Mouse (Mus musculus) intestine, embryonic 16.5 days (tissue): ENCODE measurements around the gene Grin2c. TPM values are rescaled to one million over a fixed set of nuclear protein-coding genes. Genes with fewer than 3 reads are reported as not detected.

Experiments used
- ATAC-seq: fragments of 200-750 bp; cut with Nextera tagmentation; 2 replicates; pipeline ENCODE4 v1.8.0; 2017; ENCODE audit warnings: moderate TSS enrichment, moderate library complexity
- H3K27ac ChIP-seq: fragments of 300-500 bp; sonication (generic); 2 replicates; pipeline ENCODE4 v1.5.1; 2014; ENCODE audit warnings: mild to moderate bottlenecking, low read length
- H3K27me3 ChIP-seq: fragments of 300-500 bp; sonication (generic); replicated peaks from 2 replicates; pipeline ENCODE4 v1.6.1; 2014; ENCODE audit warnings: low read length, control low read depth, mixed read lengths; ENCODE audit not compliant: control insufficient read depth, insufficient read depth
- H3K36me3 ChIP-seq: fragments of 300-500 bp; sonication (generic); 2 replicates; pipeline ENCODE4 v1.6.1; 2014; ENCODE audit warnings: low read length, control low read depth; ENCODE audit not compliant: control insufficient read depth, insufficient read depth
- H3K4me1 ChIP-seq: fragments of 300-500 bp; sonication (generic); 2 replicates; pipeline ENCODE4 v1.6.1; 2014; ENCODE audit warnings: low read length, control low read depth, mixed read lengths; ENCODE audit not compliant: control insufficient read depth, insufficient read depth
- H3K4me2 ChIP-seq: fragments of 300-500 bp; sonication (generic); 2 replicates; pipeline ENCODE4 v1.6.1; 2014; ENCODE audit warnings: low read depth, low read length, control low read depth
- H3K4me3 ChIP-seq: fragments of 300-500 bp; sonication (generic); 2 replicates; pipeline ENCODE4 v1.5.1; 2014; ENCODE audit warnings: mild to moderate bottlenecking, low read length
- H3K9ac ChIP-seq: fragments of 300-500 bp; sonication (generic); 2 replicates; pipeline ENCODE4 v1.6.1; 2014; ENCODE audit warnings: low read depth, low read length
- H3K9me3 ChIP-seq: fragments of 300-500 bp; sonication (generic); 2 replicates; pipeline ENCODE4 v1.6.1; 2016; ENCODE audit warnings: low read length, control low read depth; ENCODE audit not compliant: control insufficient read depth
- WGBS: fragments of 180-500 bp; shearing (Covaris S2); extraction: QIAGEN DNeasy Blood & Tissue Kit; methylation state at CpG from one replicate; pipeline ENCODE4 v1.1.7; 2014; 5-methylcytosine and 5-hydroxymethylcytosine counted together
- polyA plus RNA-seq: library from polyadenylated mRNA; unstranded; fragments of >200 nt; fragmentation: Nextera tagmentation; extraction: Ambion mirVana; gene quantifications from 2 replicates; pipeline ENCODE4 v1.2.1, GENCODE M21; 2015

Grin2c gene
- polyA plus RNA-seq, 1 experiment from 2014 or later: 0.06 TPM

- no peak overlapping the region for H3K27ac ChIP-seq
- ATAC-seq: no peak
- no peaks in the 10 kb centered on the region for H3K9me3 ChIP-seq
- no peaks in the 10 kb centered on the region for H3K36me3 ChIP-seq
- no peaks in the 10 kb centered on the region; the same call in 1 of the 2 replicates for H3K27me3 ChIP-seq
- no peak overlapping the region for H3K9ac ChIP-seq
- no peak overlapping the region for H3K4me3 ChIP-seq
- peaks cover 25% of the 10 kb centered on the region for H3K4me1 ChIP-seq
- 39% methylated on average over 12 of the region's 12 CpGs for WGBS
- H3K4me2 ChIP-seq: no peak overlapping the region
These were observed 45.0 kb downstream of the Grin2c start for GRCm38 (mm10) chr11:115222077-115222476.

- H3K4me1 ChIP-seq: peaks cover 25% of the 10 kb centered on the region
- no peaks in the 10 kb centered on the region for H3K9me3 ChIP-seq
- 83% methylated on average over 10 of the region's 10 CpGs for WGBS
- H3K4me3 ChIP-seq: no peak overlapping the region
- ATAC-seq: no peak
- no peak overlapping the region for H3K4me2 ChIP-seq
- no peaks in the 10 kb centered on the region; the same call in 1 of the 2 replicates for H3K27me3 ChIP-seq
- H3K27ac ChIP-seq: no peak overlapping the region
- H3K36me3 ChIP-seq: no peaks in the 10 kb centered on the region
- H3K9ac ChIP-seq: no peak overlapping the region
These were observed 47.4 kb downstream of the Grin2c start for GRCm38 (mm10) chr11:115219685-115220084.

- H3K9ac ChIP-seq: no peak overlapping the region
- peak; percentile 78 for ATAC-seq
- no peaks in the 10 kb centered on the region for H3K9me3 ChIP-seq
- H3K4me2 ChIP-seq: no peak overlapping the region
- H3K27me3 ChIP-seq: no peaks in the 10 kb centered on the region; the same call in 1 of the 2 replicates
- WGBS: 48% methylated on average over 9 of the region's 9 CpGs
- no peaks in the 10 kb centered on the region for H3K36me3 ChIP-seq
- no peak overlapping the region for H3K27ac ChIP-seq
- H3K4me1 ChIP-seq: peaks cover 25% of the 10 kb centered on the region
- no peak overlapping the region for H3K4me3 ChIP-seq
These were observed 47.8 kb downstream of the Grin2c start for GRCm38 (mm10) chr11:115219263-115219662.

- WGBS: 58% methylated on average over 18 of the region's 18 CpGs
- Histone ChIP-seq H3K9me3 (no peaks in the 10 kb centered on the region), H3K4me1 (peaks cover 23% of the 10 kb centered on the region), H3K4me3 (no peak overlapping the region), H3K4me2 (no peak overlapping the region), H3K27ac (no peak overlapping the region), H3K27me3 (no peaks in the 10 kb centered on the region; the same call in 1 of the 2 replicates), H3K9ac (no peak overlapping the region), H3K36me3 (no peaks in the 10 kb centered on the region)
- no peak for ATAC-seq
These were observed 49.3 kb downstream of the Grin2c start for GRCm38 (mm10) chr11:115217439-115218410.

DNA sequence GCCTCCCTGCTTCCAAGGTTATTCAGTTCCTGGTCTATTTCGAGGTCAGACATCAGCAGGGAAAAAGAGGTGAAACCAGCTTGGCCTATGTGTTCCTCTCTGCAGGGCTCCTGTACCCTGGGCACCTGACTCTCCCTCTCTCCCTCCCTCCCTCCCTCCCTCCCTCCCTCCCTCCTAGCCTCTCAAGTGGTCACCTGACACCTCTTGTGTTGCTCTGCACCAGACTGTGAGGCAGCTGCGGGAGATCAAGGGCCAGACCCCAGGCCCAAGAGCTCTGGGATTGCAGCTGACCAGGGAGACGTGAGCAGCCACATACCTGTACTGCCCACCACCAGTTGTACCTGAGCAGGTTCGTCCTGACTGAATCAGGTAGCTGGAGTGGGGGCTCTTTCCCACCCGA, 51.9 kb downstream of the Grin2c start:
- H3K9ac ChIP-seq: no peak overlapping the region
- no peaks in the 10 kb centered on the region for H3K27me3 ChIP-seq
- H3K27ac ChIP-seq: no peak overlapping the region
- no peaks in the 10 kb centered on the region for H3K9me3 ChIP-seq
- peaks cover 13% of the 10 kb centered on the region for H3K4me1 ChIP-seq
- no peak for ATAC-seq
- no peaks in the 10 kb centered on the region for H3K36me3 ChIP-seq
- no peak overlapping the region for H3K4me2 ChIP-seq
- WGBS: 41% methylated on average over 5 of the region's 5 CpGs
- no peak overlapping the region for H3K4me3 ChIP-seq

GRCm38 (mm10) chr11:115212116-115212515, 54.9 kb downstream of the Grin2c start:
- Histone ChIP-seq H3K4me1 (no peaks in the 10 kb centered on the region), H3K4me2 (no peak overlapping the region), H3K4me3 (no peak overlapping the region), H3K36me3 (no peaks in the 10 kb centered on the region), H3K27me3 (no peaks in the 10 kb centered on the region), H3K27ac (no peak overlapping the region), H3K9me3 (no peaks in the 10 kb centered on the region), H3K9ac (no peak overlapping the region)
- 44% methylated on average over 13 of the region's 13 CpGs for WGBS
- no peak for ATAC-seq

DNA sequence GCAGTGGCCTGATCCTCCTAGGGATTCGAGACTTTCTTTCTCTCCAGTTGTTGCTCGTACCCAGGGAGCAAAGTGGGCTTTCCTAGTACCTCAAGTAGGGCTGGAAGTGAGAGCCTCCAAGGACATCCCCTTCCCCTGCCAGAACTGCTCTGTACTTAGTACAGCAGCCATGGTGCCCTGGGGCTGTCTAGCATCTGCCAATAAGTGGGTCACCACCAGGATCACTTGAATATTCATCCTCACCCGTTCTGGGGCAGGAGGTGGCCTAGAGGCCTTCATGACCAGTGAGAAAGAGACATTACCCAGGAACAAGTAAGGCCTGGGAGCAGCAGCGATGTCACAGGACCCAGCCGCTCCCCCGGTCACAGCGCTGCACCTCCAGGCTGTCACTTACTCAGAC, 57.1 kb downstream of the Grin2c start:
- H3K27me3 ChIP-seq: no peaks in the 10 kb centered on the region
- 83% methylated on average over 7 of the region's 7 CpGs for WGBS
- H3K4me3 ChIP-seq: no peak overlapping the region
- H3K9me3 ChIP-seq: no peaks in the 10 kb centered on the region
- no peaks in the 10 kb centered on the region for H3K36me3 ChIP-seq
- no peak overlapping the region for H3K9ac ChIP-seq
- H3K27ac ChIP-seq: no peak overlapping the region
- no peak overlapping the region for H3K4me2 ChIP-seq
- no peak for ATAC-seq
- no peaks in the 10 kb centered on the region for H3K4me1 ChIP-seq

DNA sequence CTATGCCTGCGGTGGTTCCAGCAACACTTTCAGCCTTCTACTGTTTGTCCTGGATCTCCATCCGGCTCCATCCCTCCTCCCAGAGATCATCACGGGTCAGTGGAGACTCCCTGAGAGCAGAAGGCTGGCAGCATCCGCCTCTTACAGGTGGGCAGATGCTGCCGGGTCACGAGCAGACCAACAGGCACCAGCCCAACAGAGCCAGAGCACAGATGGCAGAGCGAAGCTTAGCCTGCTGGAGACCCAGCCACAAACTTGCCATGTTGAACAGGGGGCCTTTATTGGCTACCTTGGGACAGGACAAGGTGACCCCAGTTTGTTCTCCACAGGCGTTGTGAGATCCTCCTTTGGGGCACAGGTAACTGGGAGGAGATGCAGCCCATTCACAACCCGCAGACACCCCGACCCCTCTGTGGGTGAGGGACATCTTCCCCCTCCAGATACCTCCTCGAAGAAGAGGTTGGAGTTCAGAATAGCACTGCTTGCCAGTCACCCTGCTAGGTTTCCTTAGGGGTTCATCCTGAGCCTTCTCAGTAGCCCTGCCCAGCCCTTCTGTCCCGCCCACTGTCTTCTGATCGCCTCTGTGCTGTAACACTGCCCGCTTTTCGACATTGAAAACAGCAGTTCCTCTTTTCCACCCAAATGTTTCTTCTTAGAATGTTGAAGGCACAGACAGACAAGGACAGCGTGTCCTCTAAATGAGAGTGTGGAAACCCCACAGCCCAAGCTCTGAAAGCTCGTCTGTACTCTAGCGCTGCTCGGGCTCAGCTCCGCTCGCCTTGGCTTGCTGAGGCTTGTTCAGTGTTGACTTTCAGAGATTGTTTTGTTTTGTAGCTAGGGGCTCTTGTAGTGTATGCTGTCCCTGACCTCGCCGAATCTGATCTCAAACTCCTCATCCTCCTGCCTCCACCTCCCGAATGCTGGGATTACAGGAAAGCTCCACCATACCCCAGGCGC, 58.0 kb downstream of the Grin2c start:
- no peak overlapping the region for H3K9ac ChIP-seq
- H3K9me3 ChIP-seq: no peaks in the 10 kb centered on the region
- H3K27me3 ChIP-seq: no peaks in the 10 kb centered on the region
- no peaks in the 10 kb centered on the region for H3K36me3 ChIP-seq
- H3K4me2 ChIP-seq: no peak overlapping the region
- WGBS: 82% methylated on average over 25 of the region's 25 CpGs
- no peak overlapping the region for H3K27ac ChIP-seq
- H3K4me3 ChIP-seq: no peak overlapping the region
- H3K4me1 ChIP-seq: no peaks in the 10 kb centered on the region
- no peak for ATAC-seq

DNA sequence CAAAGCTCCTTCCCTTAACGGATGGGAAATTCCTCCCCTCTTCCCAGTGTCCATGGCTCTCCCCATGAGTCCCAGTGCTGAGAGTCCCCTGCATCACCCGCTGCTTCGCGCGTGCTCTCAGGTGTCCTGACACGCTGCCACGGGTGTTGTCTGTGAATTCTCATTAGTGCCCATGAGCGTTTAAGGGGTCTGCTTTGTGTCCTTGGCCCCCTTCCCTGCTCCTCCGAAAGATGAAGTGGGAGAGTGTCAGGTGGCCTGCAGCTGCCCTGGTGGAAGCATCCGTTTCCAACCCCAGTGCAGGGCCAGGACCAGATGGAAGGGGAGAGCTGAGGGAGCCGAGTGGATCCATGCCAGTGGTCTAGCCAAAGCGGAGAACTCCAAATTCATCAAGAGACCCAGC, 58.9 kb downstream of the Grin2c start:
- Histone ChIP-seq H3K4me1 (no peaks in the 10 kb centered on the region), H3K27ac (no peak overlapping the region), H3K4me2 (no peak overlapping the region), H3K27me3 (no peaks in the 10 kb centered on the region), H3K4me3 (no peak overlapping the region), H3K9me3 (no peaks in the 10 kb centered on the region), H3K36me3 (no peaks in the 10 kb centered on the region), H3K9ac (no peak overlapping the region)
- ATAC-seq: no peak
- 72% methylated on average over 12 of the region's 12 CpGs for WGBS
